Mouse (Mus musculus) adrenal gland, postnatal 36 days (tissue): Measurements from ENCODE around the gene Gm20388. TPM values are rescaled to one million over a fixed set of nuclear protein-coding genes. Genes with fewer than 3 reads are reported as not detected.
A peak's percentile ranks its signal among the peaks of the same experiment; 100 is the strongest.

ENCODE experiments used
- DNase-seq, 2 experiments: peaks; one replicate each; pipeline ENCODE4 v3.0.0; 2021; ENCODE audit warnings: mixed read lengths in 1 of 2
- total RNA-seq, 2 experiments: library from RNA; stranded (reverse); gene quantifications; 2 replicates each; pipeline ENCODE4 v1.2.3; 2021

The Gm20388 gene
- total RNA-seq, 2 experiments from 2014 or later = 2.4 to 7.4 TPM

- DNase-seq = no peak
These were observed 214.3 kb downstream of the Gm20388 start for GRCm38 (mm10) chr8:120124836-120125389.

GRCm38 (mm10) chr8:120126357-120127161 lies 215.9 kb downstream of the Gm20388 start:
- DNase-seq = peak; percentile 45 to 58

- peak in 1 of 2 experiments; percentile 52 for DNase-seq
These were observed 218.9 kb downstream of the Gm20388 start for GRCm38 (mm10) chr8:120129547-120129946.

GRCm38 (mm10) chr8:120131158-120131557 lies 220.5 kb downstream of the Gm20388 start:
- no peak for DNase-seq

GRCm38 (mm10) chr8:120133169-120133568 lies 222.5 kb downstream of the Gm20388 start:
- DNase-seq = peak; percentile 56 to 61

GRCm38 (mm10) chr8:120135687-120136086 lies 225.0 kb downstream of the Gm20388 start:
- DNase-seq = no peak

- DNase-seq = no peak
These were observed 226.0 kb downstream of the Gm20388 start for GRCm38 (mm10) chr8:120136618-120137017.

- no peak for DNase-seq
These were observed 228.3 kb downstream of the Gm20388 start for GRCm38 (mm10) chr8:120138958-120139357.

- DNase-seq = no peak
These were observed 230.1 kb downstream of the Gm20388 start for GRCm38 (mm10) chr8:120140769-120141168.

GRCm38 (mm10) chr8:120143911-120144651 lies 233.4 kb downstream of the Gm20388 start:
- DNase-seq = peak; percentile 80 to 81

- DNase-seq = no peak
These were observed 234.1 kb downstream of the Gm20388 start for GRCm38 (mm10) chr8:120144652-120145301.

- no peak for DNase-seq
These were observed 235.4 kb downstream of the Gm20388 start for GRCm38 (mm10) chr8:120146051-120146450.

GRCm38 (mm10) chr8:120150028-120150427 lies 239.4 kb downstream of the Gm20388 start:
- DNase-seq = no peak

- no peak for DNase-seq
These were observed 240.5 kb downstream of the Gm20388 start for GRCm38 (mm10) chr8:120151151-120151550.

- peak; percentile 45 to 73 for DNase-seq
These were observed 242.0 kb downstream of the Gm20388 start for GRCm38 (mm10) chr8:120152636-120153035.

GRCm38 (mm10) chr8:120160366-120160765 lies 249.7 kb downstream of the Gm20388 start:
- DNase-seq = no peak

GRCm38 (mm10) chr8:120161658-120162403 lies 251.2 kb downstream of the Gm20388 start:
- DNase-seq = peak; percentile 62 to 76

GRCm38 (mm10) chr8:120162404-120162752 lies 251.7 kb downstream of the Gm20388 start:
- no peak for DNase-seq

- DNase-seq = no peak
These were observed 252.7 kb downstream of the Gm20388 start for GRCm38 (mm10) chr8:120163376-120163775.

GRCm38 (mm10) chr8:120164026-120164425 lies 253.4 kb downstream of the Gm20388 start:
- no peak for DNase-seq

- DNase-seq = no peak
These were observed 256.5 kb downstream of the Gm20388 start for GRCm38 (mm10) chr8:120167136-120167535.

- DNase-seq = no peak
These were observed 257.2 kb downstream of the Gm20388 start for GRCm38 (mm10) chr8:120167821-120168220.
